Mouse (Mus musculus): ENCODE results near the gene Hmgb4. TPM values are rescaled to one million over a fixed set of nuclear protein-coding genes. Genes with fewer than 3 reads are reported as not detected.

Gene Hmgb4
- polyA plus RNA-seq, 1 experiment from 2014 or later: not detected

DNA sequence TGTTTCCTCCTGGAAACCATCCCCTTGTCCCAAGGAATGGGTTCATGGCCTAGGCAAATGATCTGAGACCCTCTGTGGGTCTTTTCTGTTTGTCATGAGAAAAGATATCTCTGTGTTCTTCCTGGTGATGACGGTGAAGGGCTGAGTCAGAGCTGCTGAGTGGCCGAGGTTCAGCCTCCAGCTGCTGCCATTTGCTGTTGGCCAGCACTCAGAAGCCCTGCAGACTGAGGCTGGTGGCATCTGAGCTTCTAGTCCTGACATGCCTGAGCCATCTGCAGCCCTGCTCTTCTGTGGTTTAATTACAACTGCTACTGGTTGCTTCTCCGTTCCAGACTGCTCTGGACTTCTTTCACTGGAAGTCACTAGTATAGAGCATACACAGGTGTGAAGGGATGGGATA, 4.6 kb upstream of the Hmgb4 start:
- CTCF ChIA-PET: no interaction called here
- POLR2A ChIA-PET: no interaction called here
- TF ChIP-seq CTCF (IDR thresholded peaks at IDR 0.05): no peak
- ATAC-seq: no peak
- DNase-seq (ENCODE audit: low read depth, low spot score): no peak
- in situ Hi-C loops (cut with MboI; ENCODE audit: low pct_unique_long_range_greater_than_20kb): loop anchor here (25.0 kb wide), 1 partner anchor 103 kb away; no protein-coding TSS in a partner anchor
- H3K27me3 ChIP-seq: no peaks in the 10 kb centered on the region

DNA sequence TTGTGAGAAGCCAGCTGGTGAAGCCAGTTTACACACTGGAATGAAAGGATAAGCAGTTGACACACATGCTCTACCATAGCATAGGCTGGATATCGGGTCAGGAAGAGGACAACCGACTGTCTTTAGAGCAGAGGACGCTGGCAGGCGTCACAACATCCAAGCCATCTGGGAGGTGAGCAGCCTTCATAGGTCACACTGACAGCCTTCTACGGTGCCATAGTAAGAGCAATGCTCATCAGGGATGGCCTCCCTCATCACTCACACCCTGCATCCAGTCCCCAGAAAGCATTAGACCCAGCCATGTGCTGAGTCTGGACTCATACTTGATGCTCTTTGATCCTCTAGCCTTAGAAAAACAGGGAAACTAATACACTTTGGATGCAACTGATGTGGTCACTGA, 3.7 kb upstream of the Hmgb4 start:
- CTCF ChIA-PET: no interaction called here
- DNase-seq (ENCODE audit: low read depth, low spot score): no peak
- POLR2A ChIA-PET: no interaction called here
- ATAC-seq: no peak
- no peak for TF ChIP-seq CTCF (IDR thresholded peaks at IDR 0.05)
- H3K27me3 ChIP-seq: no peaks in the 10 kb centered on the region
- in situ Hi-C loops (cut with MboI; ENCODE audit: low pct_unique_long_range_greater_than_20kb): loop anchor here (25.0 kb wide), 1 partner anchor 102 kb away; no protein-coding TSS in a partner anchor

DNA sequence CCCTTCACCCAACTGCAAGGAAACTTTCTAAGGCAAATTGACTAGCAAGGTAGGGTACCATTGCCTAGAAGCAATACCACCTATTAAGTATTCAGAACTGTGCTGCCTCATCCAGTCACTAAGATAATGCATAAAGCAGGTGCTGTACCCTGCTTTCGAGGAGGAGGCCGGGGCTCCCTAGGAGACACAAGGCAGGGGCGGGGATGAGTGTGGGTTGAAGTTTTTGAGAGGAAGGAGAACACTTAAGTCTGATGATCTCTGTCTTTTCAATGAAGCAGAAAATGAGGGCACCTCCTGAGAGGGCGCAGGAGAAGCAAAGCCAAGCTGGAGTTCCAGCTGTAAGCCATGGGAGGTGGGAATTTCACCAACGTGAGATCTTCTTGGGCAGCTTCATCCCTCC, 1.5 kb downstream of the Hmgb4 start:
- H3K27me3 ChIP-seq: no peaks in the 10 kb centered on the region
- ATAC-seq: no peak
- CTCF ChIA-PET: no interaction called here
- DNase-seq (ENCODE audit: low read depth, low spot score): no peak
- in situ Hi-C loops (cut with MboI; ENCODE audit: low pct_unique_long_range_greater_than_20kb): loop anchor here (25.0 kb wide), 1 partner anchor 97 kb away; no protein-coding TSS in a partner anchor
- POLR2A ChIA-PET: no interaction called here
- TF ChIP-seq CTCF (IDR thresholded peaks at IDR 0.05): no peak

DNA sequence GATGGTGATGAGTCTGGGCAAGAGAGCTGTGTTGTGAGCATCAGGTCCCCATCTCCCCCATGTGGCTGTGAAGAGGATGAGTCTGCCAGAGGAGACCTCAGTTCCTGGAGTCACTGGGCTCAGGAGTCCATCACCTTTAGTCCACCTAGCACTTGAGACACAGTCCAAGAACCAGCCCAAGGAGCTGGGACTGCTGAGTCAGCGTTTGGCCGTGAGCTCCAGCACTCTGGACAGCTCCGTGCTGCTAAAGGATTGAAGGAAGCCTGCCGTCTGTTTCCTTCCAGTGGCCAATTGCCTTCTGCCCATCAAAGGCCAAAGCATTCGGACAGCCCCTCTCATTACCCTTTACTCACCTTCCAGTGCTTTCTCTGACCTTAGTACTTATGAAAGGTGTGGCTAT, 12.1 kb downstream of the Hmgb4 start:
- ChIA-PET CTCF (no interaction called here), POLR2A (no interaction called here)
- H3K27me3 ChIP-seq: no peaks in the 10 kb centered on the region
- DNase-seq (ENCODE audit: low read depth, low spot score): no peak
- in situ Hi-C loops (cut with MboI; ENCODE audit: low pct_unique_long_range_greater_than_20kb): no loop called here
- ATAC-seq: no peak
- TF ChIP-seq CTCF (IDR thresholded peaks at IDR 0.05): no peak

DNA sequence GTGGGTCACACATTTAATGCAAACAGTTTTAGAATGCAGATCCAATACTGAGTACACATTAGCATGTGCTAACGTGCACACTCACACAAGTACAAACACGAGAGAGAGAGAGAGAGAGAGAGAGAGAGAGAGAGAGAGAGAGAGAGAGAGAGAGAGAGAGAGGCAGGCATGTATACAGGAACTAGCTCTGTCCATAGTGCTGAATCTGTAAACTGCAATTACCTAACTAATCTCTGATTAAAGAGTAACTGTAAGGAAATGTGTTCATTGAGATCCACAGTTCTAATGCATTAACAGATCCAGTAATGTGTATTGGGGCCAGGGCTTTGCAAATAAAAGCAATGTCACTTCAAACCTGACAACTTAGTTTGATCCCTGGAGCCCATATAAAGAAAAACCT, 15.6 kb downstream of the Hmgb4 start:
- POLR2A ChIA-PET: no interaction called here
- in situ Hi-C loops (cut with MboI; ENCODE audit: low pct_unique_long_range_greater_than_20kb): no loop called here
- no peak for DNase-seq (ENCODE audit: low read depth, low spot score)

DNA sequence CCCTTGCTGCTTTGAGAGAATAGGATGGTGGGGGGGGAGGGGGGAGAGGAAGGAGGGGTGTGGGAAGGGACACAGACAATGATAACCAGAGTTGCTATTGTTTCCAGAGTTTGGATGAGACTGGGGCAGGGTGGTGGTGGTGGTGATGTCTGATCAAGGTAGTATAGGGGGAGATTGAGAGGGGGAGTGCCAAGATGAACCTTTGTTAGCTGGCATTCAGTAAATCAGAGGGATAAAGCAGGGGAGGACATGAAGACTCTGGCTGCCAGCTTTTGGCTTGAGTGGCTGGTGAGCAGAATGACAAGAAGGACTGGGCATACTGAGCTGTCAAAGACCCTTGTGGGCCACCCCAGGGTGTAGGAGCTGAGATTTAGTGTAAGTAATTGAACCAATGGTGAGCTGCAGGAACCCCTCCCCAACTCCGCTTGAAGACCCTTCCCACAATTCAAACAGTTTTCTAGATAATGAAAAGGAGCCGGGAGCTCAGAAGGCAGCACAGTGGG, 18.9 kb downstream of the Hmgb4 start:
- no peak for DNase-seq (ENCODE audit: low read depth, low spot score)
- CTCF ChIA-PET: no interaction called here

More for the DNA sequence above, 15.6 kb downstream of the Hmgb4 start:
- no peaks in the 10 kb centered on the region for H3K27me3 ChIP-seq
- no peak for TF ChIP-seq CTCF (IDR thresholded peaks at IDR 0.05)
- no peak for ATAC-seq
- CTCF ChIA-PET: no interaction called here

DNA sequence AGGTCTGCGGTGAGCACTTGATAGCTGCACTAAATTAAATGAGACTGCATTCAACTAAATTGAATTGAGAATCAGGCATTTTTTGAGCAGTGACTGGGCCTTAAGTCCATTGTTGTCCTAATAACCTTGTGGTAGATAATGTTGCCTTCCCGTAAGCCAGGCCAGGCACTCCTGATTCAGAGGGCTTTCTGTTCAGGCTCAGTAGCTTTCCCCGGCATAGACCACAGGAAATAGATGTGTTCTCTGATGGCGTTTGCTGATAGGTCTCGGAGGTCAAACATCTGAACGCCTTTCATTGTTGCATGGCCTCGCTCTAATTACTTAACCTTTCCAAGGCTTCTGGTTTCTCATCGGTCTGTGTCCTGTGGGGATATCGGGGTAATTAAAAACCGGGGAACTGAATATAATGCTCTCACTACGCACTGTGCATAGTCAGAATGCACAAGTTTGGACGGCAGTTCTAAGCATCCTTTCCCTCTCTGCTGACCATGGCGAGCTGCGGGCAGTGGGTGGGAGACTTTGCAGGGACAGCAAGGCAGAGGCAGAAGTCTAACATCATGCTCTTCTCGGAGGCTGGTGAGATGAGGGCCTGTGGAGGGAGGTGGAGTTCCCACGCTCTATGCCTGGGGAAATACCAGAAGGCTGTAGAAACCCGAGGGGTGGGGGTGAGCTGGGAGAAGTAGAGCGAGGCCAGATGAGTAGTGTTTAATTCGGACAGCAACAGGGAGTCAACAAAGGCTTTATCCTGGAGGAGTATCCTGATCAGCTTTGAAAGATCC, 19.5 kb downstream of the Hmgb4 start:
- ATAC-seq (no peak), DNase-seq (ENCODE audit: low read depth, low spot score) (no peak)
- POLR2A ChIA-PET: no interaction called here
- H3K27me3 ChIP-seq: no peaks in the 10 kb centered on the region
- no peak for TF ChIP-seq CTCF (IDR thresholded peaks at IDR 0.05)
- CTCF ChIA-PET: no interaction called here
- in situ Hi-C loops (cut with MboI; ENCODE audit: low pct_unique_long_range_greater_than_20kb): no loop called here

More for the DNA sequence above, 18.9 kb downstream of the Hmgb4 start:
- in situ Hi-C loops (cut with MboI; ENCODE audit: low pct_unique_long_range_greater_than_20kb): no loop called here
- POLR2A ChIA-PET: no interaction called here
- no peak for TF ChIP-seq CTCF (IDR thresholded peaks at IDR 0.05)
- ATAC-seq: no peak
- no peaks in the 10 kb centered on the region for H3K27me3 ChIP-seq

DNA sequence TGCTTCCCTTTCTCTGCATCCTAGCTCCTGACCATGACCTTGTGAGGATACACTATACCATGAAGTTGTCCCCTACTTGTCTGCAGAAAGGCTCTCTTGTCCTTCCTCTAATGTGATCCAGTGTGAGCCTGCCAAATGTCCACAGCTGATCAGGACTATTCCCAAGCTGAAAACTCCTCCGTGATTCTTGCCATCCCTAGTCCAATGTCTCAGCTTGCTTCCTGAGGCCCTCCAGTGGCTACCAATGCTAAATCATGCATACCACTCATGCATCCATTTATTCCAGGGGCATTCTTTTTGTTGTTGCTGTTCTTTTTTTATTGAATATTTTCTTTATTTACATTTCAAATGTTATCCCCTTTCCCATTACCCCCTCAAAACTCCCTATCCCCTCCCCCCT, 21.6 kb downstream of the Hmgb4 start:
- no peak for TF ChIP-seq CTCF (IDR thresholded peaks at IDR 0.05)
- POLR2A ChIA-PET: no interaction called here
- in situ Hi-C loops (cut with MboI; ENCODE audit: low pct_unique_long_range_greater_than_20kb): no loop called here
- CTCF ChIA-PET: no interaction called here
- DNase-seq (ENCODE audit: low read depth, low spot score): no peak
- H3K27me3 ChIP-seq: no peaks in the 10 kb centered on the region
- no peak for ATAC-seq

DNA sequence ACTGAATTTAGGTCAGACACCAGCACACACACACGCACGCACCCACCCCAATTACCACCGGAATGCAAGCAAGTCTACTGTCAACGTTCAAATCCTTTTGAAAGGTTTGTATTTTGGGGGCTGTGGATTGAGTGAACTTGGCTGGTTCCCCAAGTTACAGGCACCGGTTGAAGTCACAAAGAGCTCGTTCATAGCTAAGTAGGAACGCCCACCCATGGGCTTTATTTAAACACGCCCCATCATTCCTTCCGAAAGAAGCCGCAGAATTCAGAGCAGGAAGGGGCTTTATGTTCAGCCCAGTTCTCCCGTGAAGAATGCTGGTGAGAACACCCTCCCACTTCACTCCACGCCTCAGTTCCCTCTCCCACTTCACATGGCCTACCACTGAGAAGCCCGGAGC, 27.3 kb downstream of the Hmgb4 start:
- DNase-seq (ENCODE audit: low read depth, low spot score): no peak
- POLR2A ChIA-PET: no interaction called here
- ATAC-seq: no peak
- no peaks in the 10 kb centered on the region for H3K27me3 ChIP-seq
- in situ Hi-C loops (cut with MboI; ENCODE audit: low pct_unique_long_range_greater_than_20kb): no loop called here
- CTCF ChIA-PET: no interaction called here
- no peak for TF ChIP-seq CTCF (IDR thresholded peaks at IDR 0.05)

DNA sequence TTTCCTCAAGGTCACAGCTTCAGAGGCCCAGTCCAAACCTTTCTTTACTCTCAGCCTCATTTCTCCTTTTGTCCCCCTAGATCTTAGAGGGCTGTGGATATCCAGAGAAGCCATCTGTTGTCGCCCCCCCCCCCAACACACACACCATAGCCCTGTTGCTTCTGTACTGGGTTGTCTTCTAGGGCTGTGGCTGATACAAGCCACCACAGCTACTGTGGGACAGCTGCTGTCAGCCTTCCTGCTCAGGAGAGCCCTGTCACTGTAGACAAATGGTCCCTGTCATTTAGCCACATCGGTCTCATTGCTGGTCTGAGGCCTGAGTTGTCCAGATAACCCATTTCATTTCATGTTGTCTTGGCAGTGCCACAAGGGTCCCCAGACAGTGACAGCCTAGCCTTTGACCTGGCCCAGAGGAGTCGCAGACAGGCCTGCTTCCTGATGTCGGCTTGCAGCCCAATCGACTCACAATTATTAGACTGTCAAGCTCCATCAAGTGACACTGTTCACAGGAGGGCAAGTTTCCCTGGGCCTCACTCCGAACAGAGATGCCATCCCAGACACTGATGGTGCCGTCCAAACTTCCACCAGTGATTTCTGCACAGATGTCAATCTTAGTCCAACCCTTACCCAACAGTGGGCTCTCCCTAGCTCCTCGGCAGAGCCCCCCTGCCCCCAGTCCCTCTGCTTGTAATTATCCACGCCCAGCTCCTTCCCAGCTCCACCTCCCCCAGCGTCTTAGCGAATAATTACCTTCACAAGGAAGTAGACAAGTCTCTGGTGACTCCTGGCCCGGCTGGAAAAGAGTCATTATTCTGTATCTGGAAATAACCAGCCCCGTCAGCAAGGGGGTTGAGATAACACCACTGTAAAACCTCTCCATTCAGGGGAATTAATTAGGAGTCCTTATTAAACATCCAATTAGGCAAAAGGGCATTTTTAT, 33.1 kb downstream of the Hmgb4 start:
- H3K27me3 ChIP-seq: no peaks in the 10 kb centered on the region
- in situ Hi-C loops (cut with MboI; ENCODE audit: low pct_unique_long_range_greater_than_20kb): no loop called here
- ChIA-PET CTCF (no interaction called here), POLR2A (no interaction called here)
- TF ChIP-seq CTCF (IDR thresholded peaks at IDR 0.05): no peak
- ATAC-seq (no peak), DNase-seq (ENCODE audit: low read depth, low spot score) (no peak)

DNA sequence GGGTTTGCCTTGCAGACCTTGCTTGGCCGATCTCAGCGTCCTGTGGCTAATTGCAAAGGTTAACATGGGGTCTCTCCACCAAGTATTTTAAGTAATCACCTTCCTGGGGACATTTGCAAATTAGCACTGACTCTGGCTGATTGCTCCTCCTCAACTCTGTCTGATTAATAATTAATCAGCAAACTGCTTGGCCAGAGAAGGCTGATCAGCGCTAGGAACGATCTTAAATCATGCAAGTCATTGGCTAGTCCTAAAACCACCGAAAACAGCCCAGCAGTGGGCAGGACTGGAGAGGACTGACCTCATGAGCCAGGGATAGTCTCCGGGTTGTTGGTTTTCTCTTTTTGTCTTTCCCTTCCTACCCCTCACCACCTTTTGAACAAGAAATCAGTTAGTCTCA, 36.3 kb downstream of the Hmgb4 start:
- in situ Hi-C loops (cut with MboI; ENCODE audit: low pct_unique_long_range_greater_than_20kb): no loop called here
- no peak for DNase-seq (ENCODE audit: low read depth, low spot score)
- no peak for ATAC-seq
- H3K27me3 ChIP-seq: no peaks in the 10 kb centered on the region
- ChIA-PET CTCF (no interaction called here), POLR2A (no interaction called here)
- no peak for TF ChIP-seq CTCF (IDR thresholded peaks at IDR 0.05)

Measured in Patski (cell line).